Mouse (Mus musculus) common myeloid progenitor, adult 5-6 weeks (primary cell): ENCODE data around the gene Bhlhe40. TPM values are rescaled to one million over a fixed set of nuclear protein-coding genes. Genes with fewer than 3 reads are reported as not detected.

Source experiments
- ATAC-seq: replicated peaks from 2 replicates; pipeline ENCODE4 v1.8.0; 2016; ENCODE audit warnings: low read depth, mild to moderate bottlenecking, moderate TSS enrichment, inconsistent platforms; ENCODE audit not compliant: poor library complexity, severe bottlenecking
- total RNA-seq: library from RNA; stranded (forward); fragments of 200-1000, 187-1606 nt; gene quantifications from 2 replicates; pipeline ENCODE4 v1.2.3, GENCODE M21; 2017

The Bhlhe40 gene
- total RNA-seq, 1 experiment from 2014 or later = 4.6 TPM

DNA sequence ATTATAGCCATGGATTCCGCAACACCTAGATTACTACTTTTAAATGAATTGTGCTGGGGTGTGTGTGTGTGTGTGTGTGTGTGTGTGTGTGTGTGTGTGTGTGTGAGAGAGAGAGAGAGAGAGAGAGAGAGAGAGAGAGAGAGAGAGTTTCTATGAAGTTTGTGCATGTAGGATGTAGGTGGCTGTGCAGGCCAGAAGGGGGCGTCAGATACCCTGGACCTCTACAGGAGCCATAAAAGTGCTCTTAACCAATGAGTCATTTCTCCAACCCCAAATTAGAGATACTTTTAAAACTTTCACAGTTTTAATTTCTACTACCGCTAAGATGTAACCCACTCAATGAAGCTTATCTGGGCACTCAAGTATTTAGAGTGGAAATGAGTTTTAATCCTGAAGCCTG is 50.2 kb downstream of the Bhlhe40 start:
- no peak for ATAC-seq

GRCm38 (mm10) chr6:108711192-108711964 is 50.9 kb downstream of the Bhlhe40 start:
- no peak for ATAC-seq

GRCm38 (mm10) chr6:108712148-108712547 is 51.7 kb downstream of the Bhlhe40 start:
- no peak for ATAC-seq

- ATAC-seq = no peak
These were observed 52.9 kb downstream of the Bhlhe40 start for GRCm38 (mm10) chr6:108713175-108713974.

Other genes starting within 250 kb of the Bhlhe40 start
- gene Arl8b, start 122.5 kb downstream of the Bhlhe40 start, total RNA-seq = 59.3 and 88.5 TPM in 2 replicates
- 23.2 and 41.7 TPM in 2 replicates for gene Edem1, start 168.0 kb downstream of the Bhlhe40 start, total RNA-seq